Mouse (Mus musculus) intestine, embryonic 15.5 days (tissue): Measurements from ENCODE around the gene Zfhx3. TPM values are rescaled to one million over a fixed set of nuclear protein-coding genes. Genes with fewer than 3 reads are reported as not detected.
A peak's percentile ranks its signal among the peaks of the same experiment; 100 is the strongest.

Experiments
- ATAC-seq: fragments of 200-750 bp; cut with Nextera tagmentation; 2 replicates; pipeline ENCODE4 v1.8.0; 2017; ENCODE audit warnings: moderate TSS enrichment, moderate library complexity
- H3K27ac ChIP-seq: fragments of 300-500 bp; sonication (generic); 2 replicates; pipeline ENCODE4 v1.5.1; 2015; ENCODE audit warnings: mild to moderate bottlenecking, inconsistent platforms
- H3K27me3 ChIP-seq: fragments of 300-500 bp; sonication (generic); replicated peaks from 2 replicates; pipeline ENCODE4 v1.6.1; 2015; ENCODE audit warnings: inconsistent platforms
- H3K36me3 ChIP-seq: fragments of 300-500 bp; sonication (generic); 2 replicates; pipeline ENCODE4 v1.6.1; 2015; ENCODE audit warnings: inconsistent platforms
- H3K4me1 ChIP-seq: fragments of 300-500 bp; sonication (generic); replicated peaks from 2 replicates; pipeline ENCODE4 v1.6.1; 2015; ENCODE audit warnings: inconsistent platforms
- H3K4me2 ChIP-seq: fragments of 300-500 bp; sonication (generic); replicated peaks from 2 replicates; pipeline ENCODE4 v1.6.1; 2015; ENCODE audit warnings: mild to moderate bottlenecking, inconsistent platforms
- H3K4me3 ChIP-seq: fragments of 300-500 bp; sonication (generic); replicated peaks from 2 replicates; pipeline ENCODE4 v1.5.1; 2015; ENCODE audit warnings: inconsistent platforms
- H3K9ac ChIP-seq: fragments of 300-500 bp; sonication (generic); 2 replicates; pipeline ENCODE4 v1.6.1; 2015; ENCODE audit warnings: inconsistent platforms
- H3K9me3 ChIP-seq: fragments of 300-500 bp; sonication (generic); 2 replicates; pipeline ENCODE4 v1.6.1; 2016; ENCODE audit warnings: inconsistent platforms
- WGBS: fragments of 180-500 bp; shearing (Covaris S2); methylation state at CpG from one replicate; pipeline ENCODE4 v1.1.7; 2015; 5-methylcytosine and 5-hydroxymethylcytosine counted together
- polyA plus RNA-seq: library from polyadenylated mRNA; unstranded; fragments of >200 nt; fragmentation: Nextera tagmentation; extraction: Ambion mirVana; gene quantifications from 2 replicates; pipeline ENCODE4 v1.2.1, GENCODE M21; 2015

The Zfhx3 gene
- polyA plus RNA-seq, 1 experiment from 2014 or later: 11.5 TPM

- Histone ChIP-seq H3K9me3 (no peaks in the 10 kb centered on the region), H3K36me3 (no peaks in the 10 kb centered on the region), H3K27ac (no peak overlapping the region), H3K9ac (no peak overlapping the region), H3K4me1 (no peaks in the 10 kb centered on the region), H3K4me3 (no peak overlapping the region), H3K27me3 (no peaks in the 10 kb centered on the region), H3K4me2 (no peak overlapping the region)
- ATAC-seq: no peak
- 46% methylated on average over 10 of the region's 10 CpGs for WGBS
Measured at GRCm38 (mm10) chr8:108355119-108355777, 412.8 kb downstream of the Zfhx3 start.

GRCm38 (mm10) chr8:108361402-108361801, 419.0 kb downstream of the Zfhx3 start:
- H3K4me1 ChIP-seq: no peaks in the 10 kb centered on the region
- 69% methylated on average over 4 of the region's 4 CpGs for WGBS
- no peak for ATAC-seq

GRCm38 (mm10) chr8:108362421-108362820, 420.0 kb downstream of the Zfhx3 start:
- no peaks in the 10 kb centered on the region for H3K9me3 ChIP-seq
- no peak overlapping the region for H3K9ac ChIP-seq
- H3K27me3 ChIP-seq: no peaks in the 10 kb centered on the region
- H3K27ac ChIP-seq: no peak overlapping the region
- no peaks in the 10 kb centered on the region for H3K36me3 ChIP-seq
- no peak for ATAC-seq
- H3K4me2 ChIP-seq: no peak overlapping the region
- no peaks in the 10 kb centered on the region for H3K4me1 ChIP-seq
- no peak overlapping the region for H3K4me3 ChIP-seq
- 68% methylated on average over 9 of the region's 9 CpGs for WGBS

More at GRCm38 (mm10) chr8:108361402-108361801, 419.0 kb downstream of the Zfhx3 start:
- Histone ChIP-seq H3K27ac (no peak overlapping the region), H3K27me3 (no peaks in the 10 kb centered on the region), H3K9me3 (no peaks in the 10 kb centered on the region), H3K36me3 (no peaks in the 10 kb centered on the region), H3K9ac (no peak overlapping the region), H3K4me2 (no peak overlapping the region), H3K4me3 (no peak overlapping the region)

GRCm38 (mm10) chr8:108363435-108363834, 421.0 kb downstream of the Zfhx3 start:
- WGBS: 20% methylated on average over 5 of the region's 5 CpGs
- no peaks in the 10 kb centered on the region for H3K4me1 ChIP-seq
- no peak for ATAC-seq
- H3K9ac ChIP-seq: no peak overlapping the region
- no peaks in the 10 kb centered on the region for H3K27me3 ChIP-seq
- H3K9me3 ChIP-seq: no peaks in the 10 kb centered on the region
- no peaks in the 10 kb centered on the region for H3K36me3 ChIP-seq
- no peak overlapping the region for H3K4me3 ChIP-seq
- no peak overlapping the region for H3K4me2 ChIP-seq
- no peak overlapping the region for H3K27ac ChIP-seq

GRCm38 (mm10) chr8:108363856-108364255, 421.4 kb downstream of the Zfhx3 start:
- no peaks in the 10 kb centered on the region for H3K27me3 ChIP-seq
- H3K9ac ChIP-seq: no peak overlapping the region
- no peak overlapping the region for H3K4me2 ChIP-seq
- H3K9me3 ChIP-seq: no peaks in the 10 kb centered on the region
- ATAC-seq: no peak
- H3K27ac ChIP-seq: no peak overlapping the region
- no peaks in the 10 kb centered on the region for H3K4me1 ChIP-seq
- WGBS: 67% methylated on average over 8 of the region's 8 CpGs
- no peaks in the 10 kb centered on the region for H3K36me3 ChIP-seq
- no peak overlapping the region for H3K4me3 ChIP-seq

GRCm38 (mm10) chr8:108369081-108369480, 426.6 kb downstream of the Zfhx3 start:
- 16% methylated on average over 6 of the region's 6 CpGs for WGBS
- no peak for ATAC-seq
- H3K27ac ChIP-seq: no peak overlapping the region

GRCm38 (mm10) chr8:108370731-108371130, 428.3 kb downstream of the Zfhx3 start:
- H3K27me3 ChIP-seq: no peaks in the 10 kb centered on the region
- WGBS: 76% methylated on average over 6 of the region's 6 CpGs

More at GRCm38 (mm10) chr8:108369081-108369480, 426.6 kb downstream of the Zfhx3 start:
- Histone ChIP-seq H3K4me2 (no peak overlapping the region), H3K4me3 (no peak overlapping the region), H3K27me3 (no peaks in the 10 kb centered on the region), H3K4me1 (peaks cover 4% of the 10 kb centered on the region; the same call in 1 of the 2 replicates), H3K36me3 (no peaks in the 10 kb centered on the region), H3K9me3 (no peaks in the 10 kb centered on the region), H3K9ac (no peak overlapping the region)

GRCm38 (mm10) chr8:108373046-108373445, 430.6 kb downstream of the Zfhx3 start:
- peaks cover 4% of the 10 kb centered on the region; the same call in 1 of the 2 replicates for H3K4me1 ChIP-seq
- no peak for ATAC-seq
- H3K9me3 ChIP-seq: no peaks in the 10 kb centered on the region
- no peak overlapping the region for H3K27ac ChIP-seq
- no peaks in the 10 kb centered on the region for H3K36me3 ChIP-seq
- H3K4me2 ChIP-seq: peak overlapping the region; percentile 17; the same call in 1 of the 2 replicates
- no peak overlapping the region for H3K9ac ChIP-seq
- WGBS: 43% methylated on average over 7 of the region's 7 CpGs
- no peaks in the 10 kb centered on the region for H3K27me3 ChIP-seq
- no peak overlapping the region for H3K4me3 ChIP-seq

More at GRCm38 (mm10) chr8:108370731-108371130, 428.3 kb downstream of the Zfhx3 start:
- H3K4me1 ChIP-seq: peaks cover 4% of the 10 kb centered on the region; the same call in 1 of the 2 replicates
- no peak overlapping the region for H3K9ac ChIP-seq
- H3K27ac ChIP-seq: no peak overlapping the region
- no peak for ATAC-seq
- H3K9me3 ChIP-seq: no peaks in the 10 kb centered on the region
- no peak overlapping the region for H3K4me3 ChIP-seq
- H3K4me2 ChIP-seq: no peak overlapping the region
- no peaks in the 10 kb centered on the region for H3K36me3 ChIP-seq

- no peak overlapping the region for H3K9ac ChIP-seq
- no peak overlapping the region for H3K4me2 ChIP-seq
- H3K9me3 ChIP-seq: no peaks in the 10 kb centered on the region
- ATAC-seq: no peak
- no peak overlapping the region for H3K4me3 ChIP-seq
- no peaks in the 10 kb centered on the region for H3K27me3 ChIP-seq
- H3K4me1 ChIP-seq: no peaks in the 10 kb centered on the region
- no peak overlapping the region for H3K27ac ChIP-seq
- no peaks in the 10 kb centered on the region for H3K36me3 ChIP-seq
- WGBS: 98% methylated on average over 2 of the region's 2 CpGs
Measured at GRCm38 (mm10) chr8:108378036-108378435, 435.6 kb downstream of the Zfhx3 start.

GRCm38 (mm10) chr8:108383121-108383520, 440.7 kb downstream of the Zfhx3 start:
- Histone ChIP-seq H3K4me3 (no peak overlapping the region), H3K9ac (no peak overlapping the region), H3K27me3 (no peaks in the 10 kb centered on the region), H3K36me3 (no peaks in the 10 kb centered on the region), H3K27ac (no peak overlapping the region), H3K9me3 (no peaks in the 10 kb centered on the region), H3K4me1 (no peaks in the 10 kb centered on the region), H3K4me2 (no peak overlapping the region)
- ATAC-seq: no peak
- WGBS: 48% methylated on average over 4 of the region's 4 CpGs

GRCm38 (mm10) chr8:108387160-108387912, 444.9 kb downstream of the Zfhx3 start:
- H3K9me3 ChIP-seq: no peaks in the 10 kb centered on the region
- peak overlapping the region; percentile 22; the same call in 1 of the 2 replicates for H3K4me2 ChIP-seq
- peak; percentile 55; the same call in 1 of the 2 replicates for ATAC-seq
- no peak overlapping the region for H3K9ac ChIP-seq
- H3K27me3 ChIP-seq: no peaks in the 10 kb centered on the region
- H3K4me3 ChIP-seq: no peak overlapping the region
- no peaks in the 10 kb centered on the region for H3K4me1 ChIP-seq
- no peaks in the 10 kb centered on the region for H3K36me3 ChIP-seq
- H3K27ac ChIP-seq: no peak overlapping the region
- 46% methylated on average over 22 of the region's 22 CpGs for WGBS

GRCm38 (mm10) chr8:108387913-108388274, 445.4 kb downstream of the Zfhx3 start:
- Histone ChIP-seq H3K27ac (no peak overlapping the region), H3K27me3 (no peaks in the 10 kb centered on the region), H3K4me1 (no peaks in the 10 kb centered on the region), H3K9ac (no peak overlapping the region), H3K36me3 (no peaks in the 10 kb centered on the region), H3K9me3 (no peaks in the 10 kb centered on the region), H3K4me2 (no peak overlapping the region), H3K4me3 (no peak overlapping the region)
- ATAC-seq: no peak
- WGBS: 76% methylated on average over 8 of the region's 8 CpGs
